Mouse (Mus musculus) erythroblast, adult 5-6 weeks (primary cell): ENCODE measurements around the gene Dctn1. TPM values are rescaled to one million over a fixed set of nuclear protein-coding genes. Genes with fewer than 3 reads are reported as not detected.

Experiments
- ATAC-seq: replicated peaks from 2 replicates; pipeline ENCODE4 v1.8.0; 2016; ENCODE audit warnings: moderate number of reproducible peaks, mild to moderate bottlenecking, moderate TSS enrichment, inconsistent platforms; ENCODE audit not compliant: poor library complexity, low FRiP score, severe bottlenecking
- total RNA-seq, 2 experiments: library from RNA; stranded (forward) in 1 of 2; stranded (reverse) in 1 of 2; fragments of 150-400 nt in 1 of 2; fragments of 200-764, 138-1000 nt in 1 of 2; gene quantifications; 2 replicates each; pipeline versions ENCODE4 v1.2.3 to v1.2.4; 2015 to 2017; ENCODE audit warnings: low replicate concordance in 2 of 2

Dctn1 gene
- total RNA-seq, 2 experiments from 2014 or later = 18.0 to 21.9 TPM

GRCm38 (mm10) chr6:83210495-83210894, 44.8 kb downstream of the Dctn1 start:
- ATAC-seq = no peak

GRCm38 (mm10) chr6:83211526-83211925, 45.8 kb downstream of the Dctn1 start:
- no peak for ATAC-seq

- ATAC-seq = 0 out of 2 replicates have a peak, but pooled peaks have one; percentile 62
These were observed 49.4 kb downstream of the Dctn1 start for GRCm38 (mm10) chr6:83215002-83215666.

GRCm38 (mm10) chr6:83219814-83220213, 54.1 kb downstream of the Dctn1 start, which contains the start of gene Slc4a5:
Gene Slc4a5, plus strand, starts transcription at chr6:83219828.
- no peak for ATAC-seq

- ATAC-seq = no peak
These were observed 65.8 kb downstream of the Dctn1 start for GRCm38 (mm10) chr6:83231486-83231885.

- ATAC-seq = no peak
These were observed 67.6 kb downstream of the Dctn1 start for GRCm38 (mm10) chr6:83233306-83233705.

- no peak for ATAC-seq
These were observed 68.6 kb downstream of the Dctn1 start for GRCm38 (mm10) chr6:83234280-83234741.

- no peak for ATAC-seq
These were observed 71.4 kb downstream of the Dctn1 start for GRCm38 (mm10) chr6:83237123-83237522.

- ATAC-seq = no peak
These were observed 78.8 kb downstream of the Dctn1 start for GRCm38 (mm10) chr6:83244422-83245061.

- ATAC-seq = no peak
These were observed 79.4 kb downstream of the Dctn1 start for GRCm38 (mm10) chr6:83245134-83245533.

- ATAC-seq = 0 out of 2 replicates have a peak, but pooled peaks have one; percentile 50
These were observed 80.3 kb downstream of the Dctn1 start for GRCm38 (mm10) chr6:83245997-83246396.

GRCm38 (mm10) chr6:83246750-83247149, 81.0 kb downstream of the Dctn1 start:
- ATAC-seq = no peak

- ATAC-seq = no peak
These were observed 81.4 kb downstream of the Dctn1 start for GRCm38 (mm10) chr6:83247153-83247552.

Other genes with a start within 250 kb of the Dctn1 start
- not detected in 2 replicates for gene Sema4f, start 226.2 kb upstream of the Dctn1 start, total RNA-seq (2015; ENCODE audit: low replicate concordance)
- not detected in 2 replicates for gene Sema4f, start 226.2 kb upstream of the Dctn1 start, total RNA-seq (2017; ENCODE audit: low replicate concordance)
- 2.7 and 25.6 TPM in 2 replicates for gene M1ap, start 219.0 kb upstream of the Dctn1 start, total RNA-seq (2015; ENCODE audit: low replicate concordance)
- 8.2 and 16.6 TPM in 2 replicates for gene M1ap, start 219.0 kb upstream of the Dctn1 start, total RNA-seq (2017; ENCODE audit: low replicate concordance)
- gene Dok1, start 132.4 kb upstream of the Dctn1 start, total RNA-seq (2015; ENCODE audit: low replicate concordance) = 11.3 and 19.4 TPM in 2 replicates
- 23.9 and 24.7 TPM in 2 replicates for gene Dok1, start 132.4 kb upstream of the Dctn1 start, total RNA-seq (2017; ENCODE audit: low replicate concordance)
- gene Loxl3, start 131.7 kb upstream of the Dctn1 start, total RNA-seq (2015; ENCODE audit: low replicate concordance) = 1.5 and 2.9 TPM in 2 replicates
- gene Loxl3, start 131.7 kb upstream of the Dctn1 start, total RNA-seq (2017; ENCODE audit: low replicate concordance) = 3.2 and 3.6 TPM in 2 replicates
- 197 and 242 TPM in 2 replicates for gene Aup1, start 111.4 kb upstream of the Dctn1 start, total RNA-seq (2015; ENCODE audit: low replicate concordance)
- gene Aup1, start 111.4 kb upstream of the Dctn1 start, total RNA-seq (2017; ENCODE audit: low replicate concordance) = 212 and 218 TPM in 2 replicates
- 69.4 and 97.8 TPM in 2 replicates for gene Htra2, start 110.6 kb upstream of the Dctn1 start, total RNA-seq (2015; ENCODE audit: low replicate concordance)
- gene Htra2, start 110.6 kb upstream of the Dctn1 start, total RNA-seq (2017; ENCODE audit: low replicate concordance) = 41.9 and 57.7 TPM in 2 replicates
- gene Dqx1, start 108.1 kb upstream of the Dctn1 start, total RNA-seq (2015; ENCODE audit: low replicate concordance) = 1.7 and 3.5 TPM in 2 replicates
- gene Dqx1, start 108.1 kb upstream of the Dctn1 start, total RNA-seq (2017; ENCODE audit: low replicate concordance) = 4.2 and 6.7 TPM in 2 replicates
- gene Tlx2, start 95.6 kb upstream of the Dctn1 start, total RNA-seq (2015; ENCODE audit: low replicate concordance) = not detected in 2 replicates
- gene Tlx2, start 95.6 kb upstream of the Dctn1 start, total RNA-seq (2017; ENCODE audit: low replicate concordance) = not detected in 2 replicates
- 19.8 and 29.7 TPM in 2 replicates for gene Pcgf1, start 88.1 kb upstream of the Dctn1 start, total RNA-seq (2015; ENCODE audit: low replicate concordance)
- 11.0 and 18.1 TPM in 2 replicates for gene Pcgf1, start 88.1 kb upstream of the Dctn1 start, total RNA-seq (2017; ENCODE audit: low replicate concordance)
- not detected in 2 replicates for gene Lbx2, start 79.6 kb upstream of the Dctn1 start, total RNA-seq (2015; ENCODE audit: low replicate concordance)
- gene Lbx2, start 79.6 kb upstream of the Dctn1 start, total RNA-seq (2017; ENCODE audit: low replicate concordance) = not detected in 2 replicates
- not detected in 2 replicates for gene Ccdc142, start 64.3 kb upstream of the Dctn1 start, total RNA-seq (2015; ENCODE audit: low replicate concordance)
- 0.98 TPM in 1 of 2 replicates, not detected in the other for gene Ccdc142, start 64.3 kb upstream of the Dctn1 start, total RNA-seq (2017; ENCODE audit: low replicate concordance)
- gene Gm42688, start 64.3 kb upstream of the Dctn1 start, total RNA-seq (2015; ENCODE audit: low replicate concordance) = 0.19 TPM in 1 of 2 replicates, not detected in the other
- gene Gm42688, start 64.3 kb upstream of the Dctn1 start, total RNA-seq (2017; ENCODE audit: low replicate concordance) = 0.94 TPM in 1 of 2 replicates, not detected in the other
- gene Mrpl53, start 56.9 kb upstream of the Dctn1 start, total RNA-seq (2015; ENCODE audit: low replicate concordance) = 21.7 and 33.9 TPM in 2 replicates
- gene Mrpl53, start 56.9 kb upstream of the Dctn1 start, total RNA-seq (2017; ENCODE audit: low replicate concordance) = 6.6 and 14.8 TPM in 2 replicates
- gene Mogs, start 50.4 kb upstream of the Dctn1 start, total RNA-seq (2015; ENCODE audit: low replicate concordance) = 5.8 and 11.3 TPM in 2 replicates
- gene Mogs, start 50.4 kb upstream of the Dctn1 start, total RNA-seq (2017; ENCODE audit: low replicate concordance) = 13.8 and 18.5 TPM in 2 replicates
- gene Wbp1, start 44.4 kb upstream of the Dctn1 start, total RNA-seq (2015; ENCODE audit: low replicate concordance) = 7.1 and 18.8 TPM in 2 replicates
- 18.3 and 42.2 TPM in 2 replicates for gene Wbp1, start 44.4 kb upstream of the Dctn1 start, total RNA-seq (2017; ENCODE audit: low replicate concordance)
- gene Ino80b, start 40.5 kb upstream of the Dctn1 start, total RNA-seq (2015; ENCODE audit: low replicate concordance) = 0.77 and 5.2 TPM in 2 replicates
- gene Ino80b, start 40.5 kb upstream of the Dctn1 start, total RNA-seq (2017; ENCODE audit: low replicate concordance) = 19.2 and 25.0 TPM in 2 replicates
- 0.63 TPM in 1 of 2 replicates, not detected in the other for gene Rtkn, start 30.5 kb upstream of the Dctn1 start, total RNA-seq (2015; ENCODE audit: low replicate concordance)
- gene Rtkn, start 30.5 kb upstream of the Dctn1 start, total RNA-seq (2017; ENCODE audit: low replicate concordance) = not detected in 2 replicates
- gene Wdr54, start 9.5 kb upstream of the Dctn1 start, total RNA-seq (2015; ENCODE audit: low replicate concordance) = not detected in 2 replicates
- gene Wdr54, start 9.5 kb upstream of the Dctn1 start, total RNA-seq (2017; ENCODE audit: low replicate concordance) = 0.28 TPM in 1 of 2 replicates, not detected in the other
- not detected in 2 replicates for gene 1700003E16Rik, start 9.5 kb upstream of the Dctn1 start, total RNA-seq (2015; ENCODE audit: low replicate concordance)
- gene 1700003E16Rik, start 9.5 kb upstream of the Dctn1 start, total RNA-seq (2017; ENCODE audit: low replicate concordance) = not detected in 2 replicates
- gene Slc4a5, start 53.9 kb downstream of the Dctn1 start, total RNA-seq (2015; ENCODE audit: low replicate concordance) = 1.0 and 1.2 TPM in 2 replicates
- gene Slc4a5, start 53.9 kb downstream of the Dctn1 start, total RNA-seq (2017; ENCODE audit: low replicate concordance) = 0.28 and 0.43 TPM in 2 replicates
- gene Mthfd2, start 160.0 kb downstream of the Dctn1 start, total RNA-seq (2015; ENCODE audit: low replicate concordance) = 13.8 and 21.1 TPM in 2 replicates
- 21.8 and 29.0 TPM in 2 replicates for gene Mthfd2, start 160.0 kb downstream of the Dctn1 start, total RNA-seq (2017; ENCODE audit: low replicate concordance)
- gene Mob1a, start 160.1 kb downstream of the Dctn1 start, total RNA-seq (2015; ENCODE audit: low replicate concordance) = 51.6 and 54.6 TPM in 2 replicates
- 71.1 and 78.7 TPM in 2 replicates for gene Mob1a, start 160.1 kb downstream of the Dctn1 start, total RNA-seq (2017; ENCODE audit: low replicate concordance)
- gene Bola3, start 183.2 kb downstream of the Dctn1 start, total RNA-seq (2015; ENCODE audit: low replicate concordance) = 99.1 and 113 TPM in 2 replicates
- 93.6 and 115 TPM in 2 replicates for gene Bola3, start 183.2 kb downstream of the Dctn1 start, total RNA-seq (2017; ENCODE audit: low replicate concordance)